Mouse (Mus musculus): ENCODE results near the gene Zfp955b. TPM values are rescaled to one million over a fixed set of nuclear protein-coding genes. Genes with fewer than 3 reads are reported as not detected.
"Not testable (repeated sequence)": the region's sequence is repeated elsewhere in the genome, so short reads cannot be mapped to it uniquely, and the experiment has no call there.

Gene Zfp955b
- polyA plus RNA-seq (2015; fragmentation: Nextera tagmentation; extraction: Ambion mirVana), result 14.3 TPM in 2 replicates

GRCm38 (mm10) chr17:33289039-33289875 lies at the start of gene Zfp955b:
Gene Zfp955b, plus strand, starts transcription at chr17:33289544.
- peak within 1 kb of the TSS; percentile 15; the same call in 1 of the 2 replicates for H3K4me3 ChIP-seq (ENCODE audit: low read length)
- H3K4me2 ChIP-seq (replicated peaks; ENCODE audit: low read depth, low read length); H3K36me3 ChIP-seq (ENCODE audit: insufficient read depth, low read length); H3K27ac ChIP-seq (ENCODE audit: low read length); H3K4me1 ChIP-seq (ENCODE audit: insufficient read depth, low read length); H3K27me3 ChIP-seq (ENCODE audit: insufficient read depth, low read length); H3K9ac ChIP-seq (replicated peaks; ENCODE audit: low read length); H3K9me3 ChIP-seq (ENCODE audit: low read length): not testable (repeated sequence)
- ATAC-seq (ENCODE audit: low FRiP score, low TSS enrichment), result peak; percentile 100
- WGBS, result no CpG with 5 or more reads among the region's 25 CpGs

GRCm38 (mm10) chr17:33254530-33255318 lies 34.6 kb upstream of the Zfp955b start, which contains the start of gene Zfp955a:
Gene Zfp955a, minus strand, starts transcription at chr17:33255145.
- H3K4me3 ChIP-seq (ENCODE audit: low read length); H3K27me3 ChIP-seq (ENCODE audit: insufficient read depth, low read length); H3K9ac ChIP-seq (replicated peaks; ENCODE audit: low read length); H3K36me3 ChIP-seq (ENCODE audit: insufficient read depth, low read length); H3K9me3 ChIP-seq (ENCODE audit: low read length); H3K4me2 ChIP-seq (replicated peaks; ENCODE audit: low read depth, low read length); H3K27ac ChIP-seq (ENCODE audit: low read length); H3K4me1 ChIP-seq (ENCODE audit: insufficient read depth, low read length): not testable (repeated sequence)
- ATAC-seq (ENCODE audit: low FRiP score, low TSS enrichment), result peak; percentile 99
- 58% methylated on average over 1 of the region's 34 CpGs for WGBS

GRCm38 (mm10) chr17:33255319-33255657 lies 34.1 kb upstream of the Zfp955b start:
- H3K36me3 ChIP-seq (ENCODE audit: insufficient read depth, low read length); H3K9me3 ChIP-seq (ENCODE audit: low read length); H3K9ac ChIP-seq (replicated peaks; ENCODE audit: low read length); H3K4me2 ChIP-seq (replicated peaks; ENCODE audit: low read depth, low read length); H3K4me3 ChIP-seq (ENCODE audit: low read length); H3K4me1 ChIP-seq (ENCODE audit: insufficient read depth, low read length); H3K27ac ChIP-seq (ENCODE audit: low read length); H3K27me3 ChIP-seq (ENCODE audit: insufficient read depth, low read length): not testable (repeated sequence)
- 0 out of 2 replicates have a peak, but pooled peaks have one; percentile 7 for ATAC-seq (ENCODE audit: low FRiP score, low TSS enrichment)
- WGBS, result no CpG with 5 or more reads among the region's 2 CpGs

- Histone ChIP-seq H3K9ac (replicated peaks; ENCODE audit: low read length) (no peak within 1 kb of the TSS), H3K4me1 (ENCODE audit: insufficient read depth, low read length) (no peaks in the 10 kb centered on the region), H3K4me3 (ENCODE audit: low read length) (no peak within 1 kb of the TSS), H3K36me3 (ENCODE audit: insufficient read depth, low read length) (no peaks in the 10 kb centered on the region), H3K9me3 (ENCODE audit: low read length) (no peaks in the 10 kb centered on the region), H3K27ac (ENCODE audit: low read length) (no peak within 1 kb of the TSS), H3K27me3 (ENCODE audit: insufficient read depth, low read length) (0 out of 2 replicates have a peak, but pooled peaks cover 3% of the 10 kb centered on the region), H3K4me2 (replicated peaks; ENCODE audit: low read depth, low read length) (no peak within 1 kb of the TSS)
- 68% methylated on average over 1 of the region's 1 CpGs for whole genome bisulfite sequencing
- no peak for ATAC-seq (ENCODE audit: low FRiP score, low TSS enrichment)
These were observed 25.0 kb upstream of the Zfp955b start, which contains the start of gene Olfr63 for GRCm38 (mm10) chr17:33264376-33264775. Gene Olfr63, plus strand, starts transcription at chr17:33264676.

GRCm38 (mm10) chr17:33268907-33269306 lies 20.4 kb upstream of the Zfp955b start:
- Histone ChIP-seq H3K27me3 (ENCODE audit: insufficient read depth, low read length) (0 out of 2 replicates have a peak, but pooled peaks cover 3% of the 10 kb centered on the region), H3K4me2 (replicated peaks; ENCODE audit: low read depth, low read length) (no peak overlapping the region), H3K9me3 (ENCODE audit: low read length) (no peaks in the 10 kb centered on the region), H3K27ac (ENCODE audit: low read length) (no peak overlapping the region), H3K4me3 (ENCODE audit: low read length) (no peak overlapping the region), H3K4me1 (ENCODE audit: insufficient read depth, low read length) (no peaks in the 10 kb centered on the region), H3K36me3 (ENCODE audit: insufficient read depth, low read length) (no peaks in the 10 kb centered on the region), H3K9ac (replicated peaks; ENCODE audit: low read length) (no peak overlapping the region)
- WGBS, result 83% methylated on average over 9 of the region's 9 CpGs
- ATAC-seq (ENCODE audit: low FRiP score, low TSS enrichment), result no peak

GRCm38 (mm10) chr17:33289876-33290149 lies 469 bp downstream of the Zfp955b start:
- H3K9ac ChIP-seq (replicated peaks; ENCODE audit: low read length); H3K27ac ChIP-seq (ENCODE audit: low read length); H3K4me1 ChIP-seq (ENCODE audit: insufficient read depth, low read length); ATAC-seq (ENCODE audit: low FRiP score, low TSS enrichment); H3K4me2 ChIP-seq (replicated peaks; ENCODE audit: low read depth, low read length); H3K27me3 ChIP-seq (ENCODE audit: insufficient read depth, low read length); H3K9me3 ChIP-seq (ENCODE audit: low read length); H3K36me3 ChIP-seq (ENCODE audit: insufficient read depth, low read length): not testable (repeated sequence)
- no CpG with 5 or more reads among the region's 9 CpGs for WGBS
- peak overlapping the region; percentile 15; the same call in 1 of the 2 replicates for H3K4me3 ChIP-seq (ENCODE audit: low read length)

- Histone ChIP-seq H3K4me2 (replicated peaks; ENCODE audit: low read depth, low read length) (no peak overlapping the region), H3K27me3 (ENCODE audit: insufficient read depth, low read length) (no peaks in the 10 kb centered on the region), H3K9ac (replicated peaks; ENCODE audit: low read length) (no peak overlapping the region), H3K4me1 (ENCODE audit: insufficient read depth, low read length) (peaks cover 6% of the 10 kb centered on the region; the same call in 1 of the 2 replicates), H3K9me3 (ENCODE audit: low read length) (peaks cover 21% of the 10 kb centered on the region), H3K36me3 (ENCODE audit: insufficient read depth, low read length) (0 out of 2 replicates have a peak, but pooled peaks cover 2% of the 10 kb centered on the region), H3K4me3 (ENCODE audit: low read length) (no peak overlapping the region), H3K27ac (ENCODE audit: low read length) (no peak overlapping the region)
- no peak for ATAC-seq (ENCODE audit: low FRiP score, low TSS enrichment)
- WGBS, result 97% methylated on average over 1 of the region's 1 CpGs
These were observed 63.6 kb downstream of the Zfp955b start for GRCm38 (mm10) chr17:33352981-33353380.

Other genes starting within 250 kb of the Zfp955b start
- not detected in 2 replicates for gene 4921501E09Rik, start 221.5 kb upstream of the Zfp955b start, polyA plus RNA-seq (2015; fragmentation: Nextera tagmentation; extraction: Ambion mirVana)
- 8.9 and 9.9 TPM in 2 replicates for gene Zfp563, start 200.2 kb upstream of the Zfp955b start, polyA plus RNA-seq (2015; fragmentation: Nextera tagmentation; extraction: Ambion mirVana)
- not detected in 2 replicates for gene Morc2b, start 149.9 kb upstream of the Zfp955b start, polyA plus RNA-seq (2015; fragmentation: Nextera tagmentation; extraction: Ambion mirVana)
- not detected in 2 replicates for gene Olfr55, start 121.1 kb upstream of the Zfp955b start, polyA plus RNA-seq (2015; fragmentation: Nextera tagmentation; extraction: Ambion mirVana)
- gene Olfr239, start 98.2 kb upstream of the Zfp955b start, polyA plus RNA-seq (2015; fragmentation: Nextera tagmentation; extraction: Ambion mirVana), result not detected in 2 replicates
- gene Olfr1564, start 67.9 kb upstream of the Zfp955b start, polyA plus RNA-seq (2015; fragmentation: Nextera tagmentation; extraction: Ambion mirVana), result not detected in 2 replicates
- 20.6 and 22.0 TPM in 2 replicates for gene Zfp955a, start 34.4 kb upstream of the Zfp955b start, polyA plus RNA-seq (2015; fragmentation: Nextera tagmentation; extraction: Ambion mirVana)
- gene Olfr63, start 24.9 kb upstream of the Zfp955b start, polyA plus RNA-seq (2015; fragmentation: Nextera tagmentation; extraction: Ambion mirVana), result 0.04 TPM in 1 of 2 replicates, not detected in the other
- 9.7 and 12.1 TPM in 2 replicates for gene Zfp81, start 69.3 kb downstream of the Zfp955b start, polyA plus RNA-seq (2015; fragmentation: Nextera tagmentation; extraction: Ambion mirVana)
- 15.9 and 18.9 TPM in 2 replicates for gene Zfp101, start 105.1 kb downstream of the Zfp955b start, polyA plus RNA-seq (2015; fragmentation: Nextera tagmentation; extraction: Ambion mirVana)
- gene Actl9, start 143.4 kb downstream of the Zfp955b start, polyA plus RNA-seq (2015; fragmentation: Nextera tagmentation; extraction: Ambion mirVana), result not detected in 2 replicates
- gene Adamts10, start 234.7 kb downstream of the Zfp955b start, polyA plus RNA-seq (2015; fragmentation: Nextera tagmentation; extraction: Ambion mirVana), result 73.5 and 81.7 TPM in 2 replicates